Mouse (Mus musculus): ENCODE measurements around the gene Chn2. TPM values are rescaled to one million over a fixed set of nuclear protein-coding genes. Genes with fewer than 3 reads are reported as not detected.

Chn2 gene
- total and polyA plus RNA-seq, 2 experiments from 2014 or later, result 33.3 to 49.4 TPM

DNA sequence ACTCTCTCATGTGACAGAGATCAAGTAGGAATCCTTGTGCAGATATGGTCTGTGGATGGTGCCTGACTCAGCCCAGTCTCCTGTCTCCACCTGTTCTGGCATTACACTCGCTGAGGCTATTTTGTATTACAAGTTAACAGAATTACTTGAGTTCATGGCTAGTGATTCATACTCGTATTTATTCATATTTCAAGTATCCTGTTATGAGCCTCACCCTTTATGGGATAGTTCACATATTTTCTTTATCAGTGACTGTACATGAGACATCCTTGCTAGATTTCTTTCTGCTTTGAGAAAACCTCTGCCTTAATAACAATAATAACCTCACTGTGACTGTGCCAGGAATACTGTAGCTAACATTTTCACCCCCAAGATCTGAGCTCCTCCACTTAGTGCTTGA is 164.0 kb downstream of the Chn2 start:
- no peak for ATAC-seq
- Histone ChIP-seq H3K9ac (no peak overlapping the region), H3K4me3 (ENCODE audit: low read depth, low read length) (no peak overlapping the region), H3K27me3 (ENCODE audit: insufficient read depth, low read length) (no peaks in the 10 kb centered on the region), H3K36me3 (ENCODE audit: insufficient read depth) (no peaks in the 10 kb centered on the region; the same call in 1 of the 2 replicates), H3K4me2 (ENCODE audit: low read depth) (no peak overlapping the region), H3K27ac (ENCODE audit: low read depth, low read length) (no peak overlapping the region), H3K9me3 (ENCODE audit: low read length) (no peaks in the 10 kb centered on the region), H3K4me1 (ENCODE audit: insufficient read depth) (no peaks in the 10 kb centered on the region)
- 87% methylated on average over 2 of the region's 2 CpGs for WGBS
- TF ChIP-seq CTCF (IDR thresholded peaks at IDR 0.05; ENCODE audit: low read depth), result no peak
- no peak for DNase-seq

DNA sequence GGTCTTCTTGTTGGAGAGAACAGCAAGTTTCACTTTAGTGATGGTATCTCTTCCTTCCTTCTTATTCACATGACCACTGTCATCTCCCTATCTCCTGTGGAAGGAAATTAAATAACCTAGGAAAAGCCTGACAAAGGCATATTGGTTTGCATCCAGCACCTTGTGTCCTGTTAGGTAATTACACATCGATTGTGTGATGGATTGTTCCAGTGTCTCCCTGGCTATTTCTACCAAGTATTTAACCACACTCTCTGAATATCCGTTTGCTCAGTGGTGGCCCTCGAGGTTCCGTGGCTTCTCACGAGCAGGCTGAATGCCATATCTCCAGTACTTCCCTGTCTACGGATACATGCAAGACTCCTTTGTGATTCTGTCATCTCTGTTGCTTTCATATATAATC is 164.6 kb downstream of the Chn2 start:
- Histone ChIP-seq H3K4me2 (ENCODE audit: low read depth) (no peak overlapping the region), H3K9ac (no peak overlapping the region), H3K4me1 (ENCODE audit: insufficient read depth) (no peaks in the 10 kb centered on the region), H3K36me3 (ENCODE audit: insufficient read depth) (no peaks in the 10 kb centered on the region; the same call in 1 of the 2 replicates), H3K4me3 (ENCODE audit: low read depth, low read length) (no peak overlapping the region), H3K9me3 (ENCODE audit: low read length) (no peaks in the 10 kb centered on the region), H3K27me3 (ENCODE audit: insufficient read depth, low read length) (no peaks in the 10 kb centered on the region), H3K27ac (ENCODE audit: low read depth, low read length) (no peak overlapping the region)
- DNase-seq (no peak), ATAC-seq (no peak)
- TF ChIP-seq CTCF (IDR thresholded peaks at IDR 0.05; ENCODE audit: low read depth), result no peak
- 94% methylated on average over 6 of the region's 6 CpGs for WGBS

DNA sequence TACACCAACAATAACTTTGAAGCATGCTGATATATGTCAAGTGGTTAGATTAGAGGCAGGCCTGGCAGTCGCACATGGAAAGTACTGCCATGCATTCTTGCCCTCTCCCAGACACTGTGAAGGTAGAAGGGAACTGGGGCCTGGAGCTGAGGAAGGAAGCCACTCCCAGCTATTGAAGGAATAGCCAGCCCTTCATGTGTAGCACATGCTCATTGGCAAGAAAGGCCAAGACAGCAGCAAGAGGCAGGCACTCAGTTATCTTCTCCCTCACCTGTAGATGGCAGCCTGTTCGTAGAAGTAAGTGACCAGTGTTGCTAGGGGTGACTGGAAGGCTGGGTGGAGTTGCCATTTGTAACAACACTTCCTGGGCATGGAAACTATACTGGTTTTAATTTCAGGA is 165.6 kb downstream of the Chn2 start:
- no peak overlapping the region for H3K27ac ChIP-seq (ENCODE audit: low read depth, low read length)
- ATAC-seq, result peak; percentile 36; the same call in 1 of the 2 replicates

DNA sequence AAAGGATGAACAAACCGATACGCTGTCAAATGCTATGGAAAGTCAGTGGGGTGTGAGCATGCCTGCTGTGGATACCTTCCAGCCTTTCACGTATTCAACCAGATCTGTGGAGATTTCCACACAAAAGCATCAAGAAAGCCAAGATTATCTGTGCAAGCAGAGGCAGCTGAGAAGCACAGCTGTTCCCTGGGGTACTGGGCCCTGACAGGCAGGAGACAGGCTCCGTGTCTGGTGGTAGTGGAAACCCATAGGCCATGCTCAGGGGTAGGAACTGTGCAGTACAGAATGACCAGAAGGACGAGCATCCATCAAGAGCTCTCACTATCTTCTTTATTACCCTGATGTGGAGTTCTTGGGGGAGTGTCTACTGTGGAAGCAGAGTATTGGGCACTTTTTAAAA is 166.1 kb downstream of the Chn2 start:
- Histone ChIP-seq H3K9me3 (ENCODE audit: low read length) (no peaks in the 10 kb centered on the region), H3K36me3 (ENCODE audit: insufficient read depth) (no peaks in the 10 kb centered on the region; the same call in 1 of the 2 replicates), H3K4me2 (ENCODE audit: low read depth) (no peak overlapping the region), H3K4me3 (ENCODE audit: low read depth, low read length) (no peak overlapping the region), H3K9ac (no peak overlapping the region), H3K27me3 (ENCODE audit: insufficient read depth, low read length) (no peaks in the 10 kb centered on the region), H3K27ac (ENCODE audit: low read depth, low read length) (no peak overlapping the region), H3K4me1 (ENCODE audit: insufficient read depth) (no peaks in the 10 kb centered on the region)
- no peak for DNase-seq
- ATAC-seq, result no peak
- TF ChIP-seq CTCF (IDR thresholded peaks at IDR 0.05; ENCODE audit: low read depth), result no peak
- WGBS, result 33% methylated on average over 5 of the region's 5 CpGs

More for the DNA sequence above, 165.6 kb downstream of the Chn2 start:
- Histone ChIP-seq H3K27me3 (ENCODE audit: insufficient read depth, low read length) (no peaks in the 10 kb centered on the region), H3K4me1 (ENCODE audit: insufficient read depth) (no peaks in the 10 kb centered on the region), H3K4me3 (ENCODE audit: low read depth, low read length) (no peak overlapping the region), H3K9me3 (ENCODE audit: low read length) (no peaks in the 10 kb centered on the region), H3K36me3 (ENCODE audit: insufficient read depth) (no peaks in the 10 kb centered on the region; the same call in 1 of the 2 replicates), H3K4me2 (ENCODE audit: low read depth) (no peak overlapping the region), H3K9ac (no peak overlapping the region)
- no peak for DNase-seq
- peak; percentile 44; the same call in 1 of the 2 replicates for TF ChIP-seq CTCF (IDR thresholded peaks at IDR 0.05; ENCODE audit: low read depth)
- 40% methylated on average over 2 of the region's 2 CpGs for WGBS

DNA sequence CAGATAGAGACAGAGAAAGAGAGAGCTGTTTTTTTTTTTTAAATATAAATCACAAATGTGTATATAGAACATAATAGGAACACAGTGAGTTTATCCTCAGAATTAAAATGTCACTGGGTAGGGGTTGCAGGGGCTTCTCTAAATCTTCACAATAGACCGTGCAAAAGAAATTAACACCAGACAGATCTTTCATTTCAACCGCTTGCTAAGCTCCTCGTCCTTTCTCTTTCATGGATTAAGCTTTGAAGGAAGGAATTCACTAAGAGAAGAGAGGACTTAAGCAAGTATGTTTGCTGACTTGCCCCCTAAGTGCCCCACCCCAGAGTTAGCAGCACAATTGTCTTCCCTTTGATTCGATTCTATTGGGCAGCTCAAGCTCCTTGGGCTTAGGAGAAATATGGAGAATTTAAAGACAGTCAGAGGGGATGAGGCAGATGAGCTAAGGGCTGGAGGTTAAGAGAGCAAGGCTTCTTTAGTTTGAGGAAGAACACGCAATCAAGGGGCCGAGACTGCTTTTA is 166.9 kb downstream of the Chn2 start:
- ATAC-seq (no peak), DNase-seq (no peak)
- no peaks in the 10 kb centered on the region for H3K9me3 ChIP-seq (ENCODE audit: low read length)
- 39% methylated on average over 6 of the region's 6 CpGs for WGBS
- no peak for TF ChIP-seq CTCF (IDR thresholded peaks at IDR 0.05; ENCODE audit: low read depth)
- no peak overlapping the region for H3K4me3 ChIP-seq (ENCODE audit: low read depth, low read length)
- no peaks in the 10 kb centered on the region for H3K27me3 ChIP-seq (ENCODE audit: insufficient read depth, low read length)
- no peak overlapping the region for H3K4me2 ChIP-seq (ENCODE audit: low read depth)
- no peaks in the 10 kb centered on the region for H3K4me1 ChIP-seq (ENCODE audit: insufficient read depth)
- H3K27ac ChIP-seq (ENCODE audit: low read depth, low read length), result no peak overlapping the region
- no peak overlapping the region for H3K9ac ChIP-seq
- H3K36me3 ChIP-seq (ENCODE audit: insufficient read depth), result no peaks in the 10 kb centered on the region; the same call in 1 of the 2 replicates

GRCm38 (mm10) chr6:54208786-54209185 is 169.4 kb downstream of the Chn2 start:
- WGBS, result 83% methylated on average over 8 of the region's 8 CpGs

GRCm38 (mm10) chr6:54210971-54211370 is 171.6 kb downstream of the Chn2 start:
- WGBS, result 20% methylated on average over 4 of the region's 4 CpGs
- Histone ChIP-seq H3K4me3 (ENCODE audit: low read depth, low read length) (no peak overlapping the region), H3K4me1 (ENCODE audit: insufficient read depth) (no peaks in the 10 kb centered on the region), H3K9ac (no peak overlapping the region), H3K9me3 (ENCODE audit: low read length) (no peaks in the 10 kb centered on the region), H3K36me3 (ENCODE audit: insufficient read depth) (no peaks in the 10 kb centered on the region), H3K4me2 (ENCODE audit: low read depth) (no peak overlapping the region), H3K27me3 (ENCODE audit: insufficient read depth, low read length) (no peaks in the 10 kb centered on the region; the same call in 1 of the 2 replicates), H3K27ac (ENCODE audit: low read depth, low read length) (no peak overlapping the region)
- TF ChIP-seq CTCF (IDR thresholded peaks at IDR 0.05; ENCODE audit: low read depth), result no peak
- ATAC-seq, result no peak
- no peak for DNase-seq

More at GRCm38 (mm10) chr6:54208786-54209185, 169.4 kb downstream of the Chn2 start:
- no peak overlapping the region for H3K27ac ChIP-seq (ENCODE audit: low read depth, low read length)
- H3K36me3 ChIP-seq (ENCODE audit: insufficient read depth), result no peaks in the 10 kb centered on the region
- H3K9ac ChIP-seq, result no peak overlapping the region
- H3K9me3 ChIP-seq (ENCODE audit: low read length), result no peaks in the 10 kb centered on the region
- TF ChIP-seq CTCF (IDR thresholded peaks at IDR 0.05; ENCODE audit: low read depth), result no peak
- no peaks in the 10 kb centered on the region; the same call in 1 of the 2 replicates for H3K27me3 ChIP-seq (ENCODE audit: insufficient read depth, low read length)
- ATAC-seq (no peak), DNase-seq (no peak)
- no peak overlapping the region for H3K4me2 ChIP-seq (ENCODE audit: low read depth)
- H3K4me3 ChIP-seq (ENCODE audit: low read depth, low read length), result no peak overlapping the region
- no peaks in the 10 kb centered on the region for H3K4me1 ChIP-seq (ENCODE audit: insufficient read depth)

Data from forebrain, postnatal 0 days (tissue).